ENCODE assay signal across 19 mouse cellular contexts in the genomic region with DNA sequence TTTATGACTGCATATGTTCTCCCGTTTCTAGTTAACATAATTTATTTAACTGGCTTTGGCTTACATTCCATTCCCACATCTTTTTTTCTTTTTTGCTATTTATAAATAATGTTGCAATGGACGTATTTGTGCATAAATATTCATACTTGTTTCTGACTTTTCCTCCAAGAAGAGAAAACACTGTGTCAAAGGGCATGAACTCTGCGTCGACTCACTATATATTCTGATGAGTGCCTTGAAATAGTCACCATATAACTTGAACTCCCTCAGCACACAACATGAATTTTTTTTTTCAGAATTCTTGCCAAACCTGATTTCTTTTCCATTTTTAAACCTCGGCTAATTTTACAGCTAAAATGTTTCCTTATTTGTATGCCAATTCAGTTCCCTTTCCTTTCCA.
"Had no signal": no experiment of that assay in that cellular context is flagged by ENCODE, and none has a peak within 500 bp of the region (broad histone marks: within the 10 kb centered on the region; RNA-seq: fewer than 3 reads in every experiment).

No protein-coding gene starts in this region.

- H3K4me2 ChIP-seq: midbrain, embryonic 12.5 days; neural tube, embryonic 13.5 days; neural tube, embryonic 15.5 days had no signal

- H3K4me3 ChIP-seq: midbrain, embryonic 10.5 days; midbrain, embryonic 12.5 days; myocyte; neural tube, embryonic 13.5 days; neural tube, embryonic 15.5 days had no signal

- H3K9ac ChIP-seq: liver, embryonic 14.5 days; midbrain, embryonic 12.5 days; neural tube, embryonic 13.5 days; neural tube, embryonic 15.5 days had no signal

- H3K27ac ChIP-seq: liver, embryonic 14.5 days; midbrain, embryonic 10.5 days; midbrain, embryonic 12.5 days; neural tube, embryonic 13.5 days; neural tube, embryonic 15.5 days had no signal

- H3K4me1 ChIP-seq: neural tube, embryonic 13.5 days; neural tube, embryonic 15.5 days had no signal

- ATAC-seq: midbrain, embryonic 16.5 days had no signal

- H3K36me3 ChIP-seq: midbrain, embryonic 10.5 days; midbrain, embryonic 12.5 days; neural tube, embryonic 13.5 days; neural tube, embryonic 15.5 days had no signal

- H3K9me3 ChIP-seq: midbrain, embryonic 10.5 days; midbrain, embryonic 12.5 days; neural tube, embryonic 13.5 days; neural tube, embryonic 15.5 days had no signal

- H3K27me3 ChIP-seq: midbrain, embryonic 12.5 days; neural tube, embryonic 13.5 days; neural tube, embryonic 15.5 days had no signal

- DNase-seq: lung, adult 2 months; lung, postnatal 10 days; lung, postnatal 4 days; midbrain, embryonic 14.5 days; retina, postnatal 1 day; right cerebral cortex, adult 18-20 months; right cerebral cortex, postnatal 25 days; right cerebral cortex, postnatal 4 days; spleen, adult 18-20 months; thymus, adult 18-20 months; thymus, postnatal 14 days; thymus, postnatal 36 days had no signal
